Mouse (Mus musculus) hindbrain, embryonic 11.5 days (tissue): ENCODE measurements around the gene Cacnb1. TPM values are rescaled to one million over a fixed set of nuclear protein-coding genes. Genes with fewer than 3 reads are reported as not detected.
A peak's percentile ranks its signal among the peaks of the same experiment; 100 is the strongest.

Source experiments
- ATAC-seq: fragments of 200-750 bp; cut with Nextera tagmentation; 2 replicates; pipeline ENCODE4 v1.8.0; 2017; ENCODE audit warnings: mild to moderate bottlenecking, moderate TSS enrichment, moderate library complexity; ENCODE audit not compliant: low FRiP score
- DNase-seq: peaks from one replicate; pipeline ENCODE4 v3.0.0-alpha.2; 2015; ENCODE audit warnings: low spot score
- H3K27ac ChIP-seq: fragments of 300-500 bp; sonication (generic); 2 replicates; pipeline ENCODE4 v1.5.1; 2014; ENCODE audit warnings: mild to moderate bottlenecking, low read depth, low read length
- H3K27me3 ChIP-seq: fragments of 300-500 bp; sonication (generic); 2 replicates; pipeline ENCODE4 v1.6.1; 2014; ENCODE audit warnings: mild to moderate bottlenecking, low read length, moderate library complexity, mixed read lengths; ENCODE audit not compliant: control insufficient read depth, insufficient read depth
- H3K36me3 ChIP-seq: fragments of 300-500 bp; sonication (generic); 2 replicates; pipeline ENCODE4 v1.6.1; 2014; ENCODE audit warnings: mild to moderate bottlenecking, low read length, moderate library complexity, mixed read lengths; ENCODE audit not compliant: control insufficient read depth, insufficient read depth
- H3K4me1 ChIP-seq: fragments of 300-500 bp; sonication (generic); replicated peaks from 2 replicates; pipeline ENCODE4 v1.6.1; 2014; ENCODE audit warnings: low read length, mixed read lengths; ENCODE audit not compliant: control insufficient read depth, insufficient read depth
- H3K4me2 ChIP-seq: fragments of 300-500 bp; sonication (generic); replicated peaks from 2 replicates; pipeline ENCODE4 v1.6.1; 2014; ENCODE audit warnings: mild to moderate bottlenecking, low read depth, low read length
- H3K4me3 ChIP-seq: fragments of 300-500 bp; sonication (generic); 2 replicates; pipeline ENCODE4 v1.5.1; 2014; ENCODE audit warnings: low read depth, low read length
- H3K9ac ChIP-seq: fragments of 300-500 bp; sonication (generic); 2 replicates; pipeline ENCODE4 v1.6.1; 2014; ENCODE audit warnings: low read depth, low read length
- H3K9me3 ChIP-seq: fragments of 300-500 bp; sonication (generic); 2 replicates; pipeline ENCODE4 v1.6.1; 2016; ENCODE audit warnings: low read length; ENCODE audit not compliant: control insufficient read depth
- WGBS: fragments of 180-500 bp; shearing (Covaris S2); extraction: QIAGEN DNeasy Blood & Tissue Kit; methylation state at CpG from one replicate; pipeline ENCODE4 v1.1.7; 2014; 5-methylcytosine and 5-hydroxymethylcytosine counted together
- polyA plus RNA-seq: library from polyadenylated mRNA; unstranded; fragments of >200 nt; fragmentation: Nextera tagmentation; extraction: Ambion mirVana; gene quantifications from 2 replicates; pipeline ENCODE4 v1.2.1, GENCODE M21; 2014

Cacnb1 gene
- polyA plus RNA-seq, 1 experiment from 2014 or later = 18.3 TPM

GRCm38 (mm10) chr11:98012831-98013230 lies 10.0 kb downstream of the Cacnb1 start:
- no peaks in the 10 kb centered on the region for H3K9me3 ChIP-seq
- H3K27me3 ChIP-seq = no peaks in the 10 kb centered on the region
- 0 out of 2 replicates have a peak, but pooled peaks cover 4% of the 10 kb centered on the region for H3K36me3 ChIP-seq
- H3K4me1 ChIP-seq = no peaks in the 10 kb centered on the region
- ATAC-seq (no peak), DNase-seq (no peak)
- no peak overlapping the region for H3K9ac ChIP-seq
- H3K4me2 ChIP-seq = no peak overlapping the region
- WGBS = 85% methylated on average over 10 of the region's 10 CpGs
- no peak overlapping the region for H3K4me3 ChIP-seq
- H3K27ac ChIP-seq = no peak overlapping the region

GRCm38 (mm10) chr11:98011716-98012115 lies 11.1 kb downstream of the Cacnb1 start:
- ATAC-seq (no peak), DNase-seq (no peak)
- Histone ChIP-seq H3K9me3 (no peaks in the 10 kb centered on the region), H3K36me3 (no peaks in the 10 kb centered on the region), H3K27ac (no peak overlapping the region), H3K4me3 (no peak overlapping the region), H3K27me3 (no peaks in the 10 kb centered on the region), H3K9ac (no peak overlapping the region), H3K4me2 (no peak overlapping the region), H3K4me1 (no peaks in the 10 kb centered on the region)
- WGBS = 61% methylated on average over 7 of the region's 9 CpGs

- H3K4me3 ChIP-seq = no peak overlapping the region
- WGBS = 87% methylated on average over 11 of the region's 11 CpGs
- no peaks in the 10 kb centered on the region for H3K27me3 ChIP-seq
- no peak overlapping the region for H3K27ac ChIP-seq
- H3K9ac ChIP-seq = no peak overlapping the region
- DNase-seq (no peak), ATAC-seq (no peak)
- H3K4me2 ChIP-seq = no peak overlapping the region
- no peaks in the 10 kb centered on the region for H3K36me3 ChIP-seq
- H3K4me1 ChIP-seq = 0 out of 2 replicates have a peak, but pooled peaks cover 2% of the 10 kb centered on the region
- no peaks in the 10 kb centered on the region for H3K9me3 ChIP-seq
These were observed 14.7 kb downstream of the Cacnb1 start for GRCm38 (mm10) chr11:98008087-98008486.

GRCm38 (mm10) chr11:98005686-98006085 lies 17.1 kb downstream of the Cacnb1 start:
- no peaks in the 10 kb centered on the region for H3K36me3 ChIP-seq
- H3K9ac ChIP-seq = no peak overlapping the region
- H3K27ac ChIP-seq = no peak overlapping the region
- peaks cover 4% of the 10 kb centered on the region; the same call in 1 of the 2 replicates for H3K27me3 ChIP-seq
- DNase-seq = no peak
- no peaks in the 10 kb centered on the region for H3K9me3 ChIP-seq
- H3K4me2 ChIP-seq = no peak overlapping the region
- no peak overlapping the region for H3K4me3 ChIP-seq
- WGBS = 89% methylated on average over 10 of the region's 10 CpGs
- H3K4me1 ChIP-seq = peaks cover 2% of the 10 kb centered on the region; the same call in 1 of the 2 replicates
- no peak for ATAC-seq

GRCm38 (mm10) chr11:98005076-98005475 lies 17.8 kb downstream of the Cacnb1 start:
- Histone ChIP-seq H3K9me3 (no peaks in the 10 kb centered on the region), H3K27ac (no peak overlapping the region), H3K9ac (no peak overlapping the region), H3K4me1 (peaks cover 2% of the 10 kb centered on the region; the same call in 1 of the 2 replicates), H3K36me3 (no peaks in the 10 kb centered on the region), H3K4me2 (no peak overlapping the region), H3K27me3 (peaks cover 4% of the 10 kb centered on the region; the same call in 1 of the 2 replicates), H3K4me3 (no peak overlapping the region)
- no peak for DNase-seq
- 43% methylated on average over 13 of the region's 13 CpGs for WGBS
- no peak for ATAC-seq

- no peak for ATAC-seq
- H3K4me2 ChIP-seq = no peak overlapping the region
- H3K36me3 ChIP-seq = no peaks in the 10 kb centered on the region
- H3K27ac ChIP-seq = no peak overlapping the region; the same call in 1 of the 2 replicates
- 95% methylated on average over 8 of the region's 8 CpGs for WGBS
- H3K27me3 ChIP-seq = peaks cover 4% of the 10 kb centered on the region; the same call in 1 of the 2 replicates
- H3K9ac ChIP-seq = no peak overlapping the region
- no peaks in the 10 kb centered on the region for H3K9me3 ChIP-seq
- H3K4me3 ChIP-seq = no peak overlapping the region
- no peak for DNase-seq
- H3K4me1 ChIP-seq = peaks cover 2% of the 10 kb centered on the region; the same call in 1 of the 2 replicates
These were observed 18.7 kb downstream of the Cacnb1 start for GRCm38 (mm10) chr11:98004161-98004560.

- H3K9ac ChIP-seq = no peak overlapping the region
- 0 out of 2 replicates have a peak overlapping the region, but pooled peaks have one; percentile 1 for H3K4me3 ChIP-seq
These were observed 19.6 kb downstream of the Cacnb1 start for GRCm38 (mm10) chr11:98003171-98003671.

GRCm38 (mm10) chr11:98002627-98003026 lies 20.2 kb downstream of the Cacnb1 start:
- Histone ChIP-seq H3K27ac (no peak overlapping the region), H3K9me3 (no peaks in the 10 kb centered on the region), H3K27me3 (peaks cover 4% of the 10 kb centered on the region; the same call in 1 of the 2 replicates), H3K4me2 (0 out of 2 replicates have a peak overlapping the region, but pooled peaks have one; percentile 14), H3K9ac (no peak overlapping the region), H3K36me3 (no peaks in the 10 kb centered on the region), H3K4me1 (peaks cover 2% of the 10 kb centered on the region; the same call in 1 of the 2 replicates), H3K4me3 (0 out of 2 replicates have a peak overlapping the region, but pooled peaks have one; percentile 1)
- WGBS = 7% methylated on average over 12 of the region's 12 CpGs
- no peak for ATAC-seq
- peak; percentile 90 for DNase-seq

More at GRCm38 (mm10) chr11:98003171-98003671, 19.6 kb downstream of the Cacnb1 start:
- no peak overlapping the region for H3K27ac ChIP-seq
- peaks cover 4% of the 10 kb centered on the region; the same call in 1 of the 2 replicates for H3K27me3 ChIP-seq
- H3K4me2 ChIP-seq = no peak overlapping the region; the same call in 1 of the 2 replicates
- H3K9me3 ChIP-seq = no peaks in the 10 kb centered on the region
- 33% methylated on average over 17 of the region's 17 CpGs for WGBS
- peaks cover 2% of the 10 kb centered on the region; the same call in 1 of the 2 replicates for H3K4me1 ChIP-seq
- H3K36me3 ChIP-seq = no peaks in the 10 kb centered on the region
- ATAC-seq = no peak
- no peak for DNase-seq

- 63% methylated on average over 6 of the region's 6 CpGs for WGBS
- no peak overlapping the region for H3K27ac ChIP-seq
- H3K36me3 ChIP-seq = no peaks in the 10 kb centered on the region
- ATAC-seq (no peak), DNase-seq (no peak)
- H3K9me3 ChIP-seq = no peaks in the 10 kb centered on the region
- peaks cover 2% of the 10 kb centered on the region; the same call in 1 of the 2 replicates for H3K4me1 ChIP-seq
- no peak overlapping the region for H3K9ac ChIP-seq
- no peak overlapping the region for H3K4me2 ChIP-seq
- peaks cover 4% of the 10 kb centered on the region; the same call in 1 of the 2 replicates for H3K27me3 ChIP-seq
- no peak overlapping the region for H3K4me3 ChIP-seq
These were observed 20.8 kb downstream of the Cacnb1 start for GRCm38 (mm10) chr11:98001986-98002385.
